Mouse (Mus musculus) forebrain, embryonic 14.5 days (tissue): Measurements from ENCODE around the gene Stard3. TPM values are rescaled to one million over a fixed set of nuclear protein-coding genes. Genes with fewer than 3 reads are reported as not detected.
A peak's percentile ranks its signal among the peaks of the same experiment; 100 is the strongest.
"Not testable (repeated sequence)": the region's sequence is repeated elsewhere in the genome, so short reads cannot be mapped to it uniquely, and the experiment has no call there.

Experiments
- ATAC-seq: fragments of 200-750 bp; cut with Nextera tagmentation; 2 replicates; pipeline ENCODE4 v1.8.0; 2017; ENCODE audit warnings: mild to moderate bottlenecking, moderate library complexity
- DNase-seq: peaks from one replicate; pipeline ENCODE4 v3.0.0-alpha.2; 2015; ENCODE audit warnings: low spot score
- H3K27ac ChIP-seq: fragments of 300-500 bp; sonication (generic); 2 replicates; pipeline ENCODE4 v1.5.1; 2014; ENCODE audit warnings: low read depth, mild to moderate bottlenecking, control low read depth, low read length, moderate library complexity
- H3K27me3 ChIP-seq: fragments of 300-500 bp; sonication (generic); replicated peaks from 2 replicates; pipeline ENCODE4 v1.6.1; 2014; ENCODE audit warnings: low read length, control low read depth, mixed read lengths; ENCODE audit not compliant: control insufficient read depth, insufficient read depth
- H3K36me3 ChIP-seq: fragments of 300-500 bp; sonication (generic); 2 replicates; pipeline ENCODE4 v1.6.1; 2014; ENCODE audit warnings: low read length, control low read depth; ENCODE audit not compliant: control insufficient read depth, insufficient read depth
- H3K4me1 ChIP-seq: fragments of 300-500 bp; sonication (generic); 2 replicates; pipeline ENCODE4 v1.6.1; 2014; ENCODE audit warnings: antibody characterized with exemption, low read length, control low read depth; ENCODE audit not compliant: control insufficient read depth, insufficient read depth
- H3K4me2 ChIP-seq: fragments of 300-500 bp; sonication (generic); 2 replicates; pipeline ENCODE4 v1.6.1; 2014; ENCODE audit warnings: mild to moderate bottlenecking, control low read depth, low read length
- H3K4me3 ChIP-seq: fragments of 300-500 bp; sonication (generic); 2 replicates; pipeline ENCODE4 v1.5.1; 2014; ENCODE audit warnings: low read depth, low read length, control low read depth
- H3K9ac ChIP-seq: fragments of 300-500 bp; sonication (generic); 2 replicates; pipeline ENCODE4 v1.6.1; 2014; ENCODE audit warnings: mild to moderate bottlenecking, low read length, control low read depth, moderate library complexity
- H3K9me3 ChIP-seq: fragments of 300-500 bp; sonication (generic); replicated peaks from 2 replicates; pipeline ENCODE4 v1.6.1; 2016; ENCODE audit warnings: low read length, control low read depth, mixed read lengths; ENCODE audit not compliant: control insufficient read depth
- WGBS: fragments of 180-500 bp; shearing (Covaris S2); extraction: QIAGEN DNeasy Blood & Tissue Kit; methylation state at CpG from one replicate; pipeline ENCODE4 v1.1.7; 2014; 5-methylcytosine and 5-hydroxymethylcytosine counted together
- polyA plus RNA-seq: library from polyadenylated mRNA; unstranded; fragments of >200 nt; fragmentation: Nextera tagmentation; extraction: Ambion mirVana; gene quantifications from 2 replicates; pipeline ENCODE4 v1.2.1, GENCODE M21; 2014

Stard3 gene
- polyA plus RNA-seq, 1 experiment from 2014 or later, result 43.8 TPM

GRCm38 (mm10) chr11:98373244-98373643 lies 15.1 kb downstream of the Stard3 start:
- Histone ChIP-seq H3K27me3 (no peaks in the 10 kb centered on the region), H3K4me2 (no peak overlapping the region), H3K27ac (no peak overlapping the region), H3K36me3 (peaks cover 40% of the 10 kb centered on the region), H3K4me1 (peaks cover 18% of the 10 kb centered on the region), H3K9me3 (no peaks in the 10 kb centered on the region), H3K4me3 (no peak overlapping the region), H3K9ac (no peak overlapping the region)
- no peak for ATAC-seq
- DNase-seq, result no peak
- WGBS, result 82% methylated on average over 6 of the region's 6 CpGs

DNA sequence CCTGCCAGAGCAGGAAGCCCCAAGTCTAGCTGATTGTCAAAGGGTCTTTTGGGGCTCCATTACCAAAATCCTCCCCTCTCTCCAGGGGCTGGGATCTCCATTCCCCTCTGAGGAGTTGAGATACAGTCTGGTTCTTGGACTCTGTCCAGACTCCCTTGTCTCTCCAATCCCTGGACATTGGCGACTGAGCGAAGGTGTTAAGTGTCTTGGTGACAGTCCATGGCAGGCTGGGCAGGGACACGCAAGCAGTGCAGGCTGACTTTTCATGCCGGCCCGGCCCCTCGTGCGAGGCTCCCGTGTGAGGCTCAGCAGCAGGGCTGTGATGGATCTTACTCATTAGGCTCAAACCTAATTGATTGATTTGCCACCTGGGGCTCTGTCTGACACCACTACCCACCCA lies 16.1 kb downstream of the Stard3 start:
- Histone ChIP-seq H3K27me3 (no peaks in the 10 kb centered on the region), H3K4me1 (peaks cover 18% of the 10 kb centered on the region), H3K36me3 (peaks cover 50% of the 10 kb centered on the region), H3K4me2 (no peak overlapping the region), H3K9ac (no peak overlapping the region), H3K4me3 (no peak overlapping the region), H3K27ac (no peak overlapping the region), H3K9me3 (no peaks in the 10 kb centered on the region)
- no peak for ATAC-seq
- DNase-seq, result peak; percentile 32
- WGBS, result 75% methylated on average over 8 of the region's 8 CpGs

GRCm38 (mm10) chr11:98376756-98377155 lies 18.6 kb downstream of the Stard3 start:
- Histone ChIP-seq H3K36me3 (peaks cover 67% of the 10 kb centered on the region), H3K9ac (no peak overlapping the region), H3K4me2 (no peak overlapping the region), H3K27me3 (no peaks in the 10 kb centered on the region), H3K4me1 (peaks cover 5% of the 10 kb centered on the region), H3K4me3 (no peak overlapping the region), H3K27ac (no peak overlapping the region), H3K9me3 (no peaks in the 10 kb centered on the region)
- ATAC-seq, result no peak
- DNase-seq, result no peak
- 69% methylated on average over 5 of the region's 5 CpGs for WGBS

- Histone ChIP-seq H3K4me3 (no peak overlapping the region), H3K27me3 (no peaks in the 10 kb centered on the region), H3K9me3 (no peaks in the 10 kb centered on the region), H3K4me2 (no peak overlapping the region), H3K4me1 (no peaks in the 10 kb centered on the region), H3K27ac (no peak overlapping the region), H3K9ac (no peak overlapping the region), H3K36me3 (peaks cover 67% of the 10 kb centered on the region)
- ATAC-seq (no peak), DNase-seq (no peak)
- 85% methylated on average over 11 of the region's 11 CpGs for WGBS
Observed at GRCm38 (mm10) chr11:98377787-98378186, 19.6 kb downstream of the Stard3 start.

GRCm38 (mm10) chr11:98379379-98379778 lies 21.2 kb downstream of the Stard3 start:
- H3K9ac ChIP-seq, result no peak overlapping the region
- H3K27me3 ChIP-seq, result no peaks in the 10 kb centered on the region
- no peaks in the 10 kb centered on the region for H3K4me1 ChIP-seq
- H3K27ac ChIP-seq, result peak overlapping the region; percentile 9; the same call in 1 of the 2 replicates
- no peaks in the 10 kb centered on the region for H3K9me3 ChIP-seq
- 88% methylated on average over 7 of the region's 7 CpGs for WGBS
- no peak overlapping the region for H3K4me2 ChIP-seq
- peaks cover 66% of the 10 kb centered on the region for H3K36me3 ChIP-seq
- DNase-seq (no peak), ATAC-seq (no peak)
- H3K4me3 ChIP-seq, result no peak overlapping the region

DNA sequence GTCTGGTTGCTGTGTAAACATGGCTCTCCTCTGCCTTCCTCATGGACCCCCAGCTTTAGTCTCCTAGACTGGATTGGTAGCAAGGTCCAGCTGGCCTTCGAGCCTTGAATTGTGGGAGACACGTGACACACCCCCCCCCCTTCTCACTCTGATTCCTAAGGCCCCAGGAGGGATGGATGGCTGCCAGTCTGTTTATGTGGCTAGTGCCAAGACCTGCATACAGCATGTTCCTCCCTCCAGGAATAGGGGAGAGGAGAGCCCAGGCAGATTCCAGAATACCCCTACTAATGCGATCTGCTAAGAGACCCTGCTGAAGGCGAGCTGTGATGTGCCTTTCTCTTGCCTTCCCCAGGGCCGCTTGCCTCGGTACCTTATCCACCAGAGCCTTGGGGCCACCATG lies 21.9 kb downstream of the Stard3 start:
- no peaks in the 10 kb centered on the region for H3K4me1 ChIP-seq
- ATAC-seq, result no peak
- WGBS, result 67% methylated on average over 6 of the region's 6 CpGs
- H3K9me3 ChIP-seq, result no peaks in the 10 kb centered on the region
- H3K36me3 ChIP-seq, result peaks cover 59% of the 10 kb centered on the region
- DNase-seq, result peak; percentile 70
- H3K27me3 ChIP-seq, result 0 out of 2 replicates have a peak, but pooled peaks cover 2% of the 10 kb centered on the region
- no peak overlapping the region for H3K4me2 ChIP-seq
- H3K9ac ChIP-seq, result no peak overlapping the region
- H3K4me3 ChIP-seq, result no peak overlapping the region
- 0 out of 2 replicates have a peak overlapping the region, but pooled peaks have one; percentile 17 for H3K27ac ChIP-seq

DNA sequence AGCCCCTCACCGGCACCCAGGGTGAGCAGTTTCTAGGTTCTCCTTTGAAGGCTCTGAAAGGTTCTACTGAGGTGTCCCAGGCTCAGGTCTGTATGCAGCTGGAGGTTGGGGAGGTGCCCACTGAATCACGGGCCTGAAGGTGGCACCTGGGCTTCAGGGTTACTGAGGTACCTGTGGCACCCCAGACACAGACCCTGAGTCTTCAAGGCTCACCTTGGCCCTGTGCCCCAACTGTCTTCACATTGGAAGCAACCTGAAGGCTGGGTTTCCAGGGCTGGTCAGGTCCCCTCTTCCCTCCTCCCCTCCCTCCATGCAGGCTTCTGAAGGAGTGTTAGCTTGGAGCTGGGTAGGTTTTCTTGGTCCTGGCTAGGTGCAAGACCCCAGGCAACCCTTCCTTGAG lies 23.5 kb downstream of the Stard3 start:
- H3K9ac ChIP-seq, result no peak overlapping the region
- no peaks in the 10 kb centered on the region for H3K9me3 ChIP-seq
- no peak for DNase-seq
- H3K4me2 ChIP-seq, result no peak overlapping the region
- H3K4me3 ChIP-seq, result no peak overlapping the region
- H3K27ac ChIP-seq, result no peak overlapping the region
- WGBS, result 89% methylated on average over 2 of the region's 2 CpGs
- H3K4me1 ChIP-seq, result no peaks in the 10 kb centered on the region
- 0 out of 2 replicates have a peak, but pooled peaks cover 2% of the 10 kb centered on the region for H3K27me3 ChIP-seq
- H3K36me3 ChIP-seq, result peaks cover 43% of the 10 kb centered on the region
- ATAC-seq, result no peak

GRCm38 (mm10) chr11:98382405-98382804 lies 24.2 kb downstream of the Stard3 start:
- not testable (repeated sequence) for DNase-seq, H3K27me3 ChIP-seq, H3K4me3 ChIP-seq, H3K9ac ChIP-seq, ATAC-seq, H3K27ac ChIP-seq, H3K4me1 ChIP-seq, H3K4me2 ChIP-seq, H3K9me3 ChIP-seq
- WGBS, result 44% methylated on average over 2 of the region's 2 CpGs
- H3K36me3 ChIP-seq, result peaks cover 36% of the 10 kb centered on the region

DNA sequence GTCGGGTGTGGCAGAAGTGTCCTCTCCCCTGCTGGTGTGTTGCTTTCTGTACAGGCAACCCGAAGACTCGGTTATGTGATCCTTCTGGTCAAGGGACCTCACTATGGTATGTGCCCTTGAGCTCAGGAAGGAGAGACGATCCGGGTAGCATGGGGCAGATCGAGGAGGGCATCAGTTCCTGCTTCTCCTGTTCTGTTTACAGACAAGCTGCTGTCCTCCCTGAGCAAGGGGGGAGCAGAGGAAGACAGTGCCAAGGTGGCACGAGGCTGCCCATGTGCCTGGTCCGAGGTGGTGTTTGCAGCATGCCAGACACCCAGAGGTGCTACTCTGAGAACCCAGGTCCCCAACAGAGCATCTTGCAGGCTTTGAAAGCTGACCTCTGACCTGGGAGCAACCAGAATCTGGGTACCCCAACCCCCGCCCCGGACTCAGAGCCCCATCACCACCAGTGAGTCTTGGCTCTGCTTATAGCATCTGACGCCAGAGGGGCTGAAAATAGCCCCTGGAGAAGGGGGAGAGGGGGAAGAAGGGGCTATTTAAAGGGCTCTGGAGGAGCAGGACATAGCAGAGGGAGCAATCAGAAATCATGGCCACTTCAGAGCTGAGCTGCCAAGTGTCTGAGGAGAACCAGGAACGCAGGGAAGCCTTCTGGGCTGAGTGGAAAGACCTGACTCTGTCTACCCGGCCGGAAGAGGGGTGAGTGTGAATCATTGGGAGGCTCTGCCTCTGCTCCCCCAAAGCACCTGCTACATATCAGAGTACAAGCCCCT lies 25.3 kb downstream of the Stard3 start, which contains the start of gene Tcap:
Gene Tcap, plus strand, starts transcription at position 551 of the 770 bp plus-strand sequence.
- Histone ChIP-seq H3K4me3 (no peak within 1 kb of the TSS), H3K4me1 (no peaks in the 10 kb centered on the region), H3K36me3 (peaks cover 25% of the 10 kb centered on the region), H3K27ac (no peak within 1 kb of the TSS), H3K9me3 (no peaks in the 10 kb centered on the region), H3K9ac (no peak within 1 kb of the TSS), H3K27me3 (0 out of 2 replicates have a peak, but pooled peaks cover 7% of the 10 kb centered on the region), H3K4me2 (no peak within 1 kb of the TSS)
- no peak for DNase-seq
- ATAC-seq, result no peak
- 63% methylated on average over 14 of the region's 14 CpGs for WGBS
